In genomic region chr1:164815330-164815729, GRCm38 (mm10) we compare ENCODE assay signal across 20 mouse cellular contexts. TPM values are rescaled to one million over a fixed set of nuclear protein-coding genes. Genes with fewer than 3 reads are reported as not detected.
DNase-seq lines count a peak whose midpoint lies in the region; ATAC-seq lines count a peak whose summit lies in the region.
"Had no signal": no experiment of that assay in that cellular context is flagged by ENCODE, and none has a peak within 500 bp of the region (broad histone marks: within the 10 kb centered on the region; RNA-seq: fewer than 3 reads in every experiment).

No protein-coding gene starts in this region.

- no peaks in the 10 kb centered on the region for H3K36me3 ChIP-seq in midbrain, embryonic 11.5 days (ENCODE audit: control insufficient read depth, insufficient read depth, low read length)
- no peaks in the 10 kb centered on the region for H3K36me3 ChIP-seq in midbrain, embryonic 15.5 days (replicated peaks)
- H3K36me3 ChIP-seq: liver, embryonic 13.5 days had no signal

- H3K4me2 ChIP-seq in midbrain, embryonic 11.5 days, result no peak overlapping the region
- no peak overlapping the region for H3K4me2 ChIP-seq in midbrain, embryonic 15.5 days
- H3K4me2 ChIP-seq: liver, embryonic 13.5 days had no signal

- no peaks in the 10 kb centered on the region for H3K4me1 ChIP-seq in midbrain, embryonic 11.5 days (ENCODE audit: control insufficient read depth, insufficient read depth, low read length)
- no peaks in the 10 kb centered on the region for H3K4me1 ChIP-seq in midbrain, embryonic 15.5 days
- H3K4me1 ChIP-seq: liver, embryonic 13.5 days had no signal

- 82% methylated on average over 5 of the region's 5 CpGs for WGBS in midbrain, embryonic 11.5 days
- 88% methylated on average over 5 of the region's 5 CpGs for WGBS in midbrain, embryonic 15.5 days

- H3K9me3 ChIP-seq in midbrain, embryonic 11.5 days (ENCODE audit: control insufficient read depth, low read length), result no peaks in the 10 kb centered on the region
- no peaks in the 10 kb centered on the region for H3K9me3 ChIP-seq in midbrain, embryonic 15.5 days
- H3K9me3 ChIP-seq: liver, embryonic 13.5 days had no signal

- no peaks in the 10 kb centered on the region for H3K27me3 ChIP-seq in midbrain, embryonic 11.5 days (ENCODE audit: control insufficient read depth, insufficient read depth, low read length)
- no peaks in the 10 kb centered on the region for H3K27me3 ChIP-seq in midbrain, embryonic 15.5 days (replicated peaks)
- H3K27me3 ChIP-seq: liver, embryonic 13.5 days; Patski had no signal

- H3K4me3 ChIP-seq in midbrain, embryonic 11.5 days (ENCODE audit: low read depth, low read length), result no peak overlapping the region
- no peak overlapping the region for H3K4me3 ChIP-seq in midbrain, embryonic 15.5 days
- H3K4me3 ChIP-seq: heart, adult 2 months; liver, embryonic 13.5 days had no signal

- peak; percentile 35 for DNase-seq in midbrain, embryonic 11.5 days (ENCODE audit: low spot score, missing footprints)
- peak; percentile 48 for DNase-seq in adipocyte (ENCODE audit: low spot score)
- DNase-seq in naive thymus-derived CD4-positive, alpha-beta T cell, adult 2 months (ENCODE audit: low read depth), result peak; percentile 71
- DNase-seq in thymus, postnatal 4 days, result peak; percentile 9
- DNase-seq in layer of hippocampus, adult 9-10 months (ENCODE audit: low spot score), result no peak
- no peak for DNase-seq in urinary bladder, adult 18-20 months (ENCODE audit: low spot score in 2 of 2)
- no peak for DNase-seq in lung, postnatal 14 days
- DNase-seq: adrenal gland, adult 8-10 months; cerebellum, postnatal 25 days; heart, adult 2 months; heart, postnatal 14 days; liver, embryonic 13.5 days; lung, postnatal 4 days; right cerebral cortex, adult 18-20 months had no signal

- no peak overlapping the region for H3K27ac ChIP-seq in midbrain, embryonic 11.5 days (ENCODE audit: low read depth, low read length)
- no peak overlapping the region for H3K27ac ChIP-seq in midbrain, embryonic 15.5 days
- H3K27ac ChIP-seq: heart, adult 2 months; liver, embryonic 13.5 days had no signal

- ATAC-seq in midbrain, embryonic 11.5 days (ENCODE audit: low FRiP score), result no peak
- ATAC-seq in midbrain, embryonic 15.5 days (replicated peaks), result no peak
- ATAC-seq: hindbrain, postnatal 0 days; midbrain, embryonic 16.5 days; Patski had no signal

- no peak overlapping the region for H3K9ac ChIP-seq in midbrain, embryonic 11.5 days (ENCODE audit: low read length)
- no peak overlapping the region for H3K9ac ChIP-seq in midbrain, embryonic 15.5 days
- H3K9ac ChIP-seq: liver, embryonic 13.5 days had no signal

RNA-seq across cellular contexts. Expression of gene Dpt, which starts 18.9 kb away (rescaled TPM):
- polyA plus RNA-seq in midbrain, embryonic 11.5 days (2014; fragmentation: Nextera tagmentation; extraction: Ambion mirVana), result not detected in 2 replicates
- polyA plus RNA-seq in midbrain, embryonic 15.5 days (2015; fragmentation: Nextera tagmentation; extraction: Ambion mirVana), result 0.32 and 0.41 TPM in 2 replicates
- polyA plus RNA-seq: kidney, embryonic 14.5 days; neural tube, embryonic 14.5 days had no signal

Comparison
In these comparisons a context has a peak if more than half of its experiments do, and no peak if none do; other contexts are left out.
1. DNase-seq: peak in midbrain, embryonic 11.5 days (single experiment), adipocyte (single experiment), naive thymus-derived CD4-positive, alpha-beta T cell, adult 2 months (single experiment) and thymus, postnatal 4 days (single experiment); none in layer of hippocampus, adult 9-10 months (single experiment), urinary bladder, adult 18-20 months (0 of 2) and lung, postnatal 14 days (single experiment).